Mouse (Mus musculus) 3134 (cell line): ENCODE data around the gene Lcn6.
"Not testable (repeated sequence)": the region's sequence is repeated elsewhere in the genome, so short reads cannot be mapped to it uniquely, and the experiment has no call there.

Experiments used
- DNase-seq: peaks from one replicate; pipeline ENCODE4 v3.0.0-alpha.2; 2011; ENCODE audit warnings: low spot score; ENCODE audit not compliant: insufficient read length; ENCODE audit errors: extremely low read depth

Lcn6 gene

DNA sequence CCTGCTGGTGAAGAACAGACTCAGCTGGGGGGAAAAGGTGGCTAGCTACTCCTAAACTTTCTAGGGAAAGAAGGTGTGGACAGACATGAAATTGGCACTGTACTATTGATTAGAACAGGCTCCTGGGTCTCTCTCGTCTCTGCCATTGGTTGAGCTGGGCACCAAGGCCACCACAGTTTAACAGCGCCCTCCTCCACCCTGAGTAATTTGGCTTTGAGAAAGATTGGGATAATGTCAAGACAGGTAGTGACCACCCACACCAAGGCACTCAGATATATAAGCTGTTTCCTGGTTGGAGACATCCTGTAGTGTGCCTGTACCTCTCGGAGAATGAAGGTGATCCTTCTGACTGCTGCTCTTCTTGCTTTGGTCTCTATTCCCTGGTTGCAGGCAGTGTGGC lies at the start of gene Lcn6:
Gene Lcn6 (plus strand): TSS at position 301 of the 400 bp plus-strand sequence.
- no peak for DNase-seq

DNA sequence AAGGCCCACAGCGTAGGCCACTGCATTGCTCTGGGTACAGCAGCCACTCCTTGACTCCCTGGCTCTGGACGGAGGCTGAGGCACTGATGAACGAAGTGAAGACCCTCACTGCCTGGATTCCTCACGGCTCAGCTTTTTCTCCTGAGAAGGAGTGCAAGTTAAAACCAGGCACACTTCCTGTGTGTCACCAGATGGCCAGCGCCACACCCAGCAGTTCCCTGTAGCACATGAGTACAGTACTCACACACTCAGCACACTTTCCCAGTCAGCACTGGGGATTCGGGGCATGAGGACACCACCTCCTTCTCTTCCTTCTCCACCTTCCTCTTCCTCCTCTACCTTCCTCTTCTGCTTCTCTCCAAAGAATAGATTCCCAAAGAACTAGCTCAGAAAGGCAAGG lies 48.8 kb upstream of the Lcn6 start, which contains the start of gene Fcna:
Gene Fcna (minus strand): TSS at position 220 of the 400 bp plus-strand sequence.
- no peak for DNase-seq

DNA sequence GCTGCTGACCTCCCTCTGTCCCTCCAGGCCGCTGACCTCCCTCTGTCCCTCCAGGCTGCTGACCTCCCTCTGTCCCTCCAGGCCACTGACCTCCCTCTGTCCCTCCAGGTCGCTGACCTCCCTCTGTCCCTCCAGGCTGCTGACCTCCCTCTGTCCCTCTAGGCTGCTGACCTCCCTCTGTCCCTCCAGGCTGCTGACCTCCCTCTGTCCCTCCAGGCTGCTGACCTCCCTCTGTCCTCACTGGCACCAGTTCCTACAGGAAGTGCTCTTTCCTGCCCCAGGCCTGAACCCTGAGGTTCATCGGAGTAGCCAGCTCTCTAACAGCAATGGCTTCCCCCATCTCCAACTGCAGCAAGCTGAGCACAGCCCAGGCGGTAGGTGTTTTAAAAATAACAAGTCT lies 47.8 kb upstream of the Lcn6 start:
- no peak for DNase-seq

- DNase-seq = no peak
Observed at GRCm38 (mm10) chr2:25633616-25634015, 43.0 kb upstream of the Lcn6 start.

- no peak for DNase-seq
Observed at GRCm38 (mm10) chr2:25634046-25634445, 42.5 kb upstream of the Lcn6 start.

DNA sequence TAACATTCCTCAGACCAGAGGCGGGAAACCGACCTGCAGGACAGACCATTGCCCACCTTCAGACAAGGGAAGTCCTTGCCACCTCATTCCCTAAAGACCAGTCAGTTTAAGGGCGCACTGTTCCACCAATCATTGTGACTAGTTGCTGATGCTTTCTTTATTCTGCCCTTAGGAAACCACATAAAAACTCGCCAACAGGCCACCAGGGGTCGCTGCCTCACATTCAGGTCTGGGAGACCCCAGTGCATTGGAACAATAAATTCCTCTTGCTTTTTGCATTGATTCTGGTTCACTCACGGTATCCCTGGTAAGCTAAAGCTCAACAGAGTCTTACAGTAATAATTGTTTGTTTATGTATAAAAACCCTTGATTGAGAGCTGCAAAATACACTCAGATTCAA lies 36.7 kb upstream of the Lcn6 start:
- DNase-seq = no peak

GRCm38 (mm10) chr2:25652902-25653301 lies 23.7 kb upstream of the Lcn6 start, which contains the start of gene Lcn8:
Gene Lcn8 (plus strand): TSS chr2:25653120.
- DNase-seq = no peak

DNA sequence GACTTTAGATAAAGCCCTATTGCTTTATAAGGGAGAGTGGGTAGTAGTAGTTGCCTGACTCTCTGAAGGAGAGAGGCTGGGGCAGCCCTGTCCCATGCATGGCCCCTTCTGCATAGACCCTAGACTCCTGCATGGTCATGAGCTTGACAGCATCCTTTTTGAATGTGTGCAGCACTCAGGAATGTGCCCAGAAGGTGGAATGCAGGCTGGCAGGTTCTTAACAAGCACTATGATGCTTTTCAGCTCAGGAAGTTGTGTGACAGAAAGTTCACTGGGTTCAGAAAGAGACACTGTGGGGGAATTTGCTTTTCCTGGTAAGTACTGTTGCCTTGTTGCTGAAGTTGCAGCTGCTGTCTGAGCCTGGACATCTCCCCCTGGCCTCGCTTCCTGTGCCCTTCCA lies 22.1 kb upstream of the Lcn6 start:
- DNase-seq = no peak

DNA sequence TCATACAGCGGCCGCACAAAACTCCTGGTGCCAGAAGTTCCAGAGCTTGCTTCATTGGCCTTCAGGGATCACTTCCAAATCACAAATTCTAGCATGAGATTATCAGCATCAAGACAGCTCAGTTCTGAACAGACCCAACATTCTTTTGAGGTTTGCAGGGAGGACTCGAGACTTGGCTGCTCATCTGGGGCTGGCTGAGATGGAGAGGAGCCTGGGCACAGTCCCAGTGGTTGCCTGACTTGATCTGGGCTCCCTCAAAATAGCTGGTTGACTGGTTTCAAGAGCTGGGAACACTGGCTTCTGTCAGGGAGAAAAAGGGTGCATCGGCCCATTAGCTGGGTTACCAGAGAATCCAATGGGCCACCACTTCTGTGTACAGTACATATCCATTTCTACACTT lies 19.9 kb upstream of the Lcn6 start:
- peak; percentile 48 for DNase-seq

- peak; percentile 18 for DNase-seq
Observed at GRCm38 (mm10) chr2:25657246-25657645, 19.3 kb upstream of the Lcn6 start.

DNA sequence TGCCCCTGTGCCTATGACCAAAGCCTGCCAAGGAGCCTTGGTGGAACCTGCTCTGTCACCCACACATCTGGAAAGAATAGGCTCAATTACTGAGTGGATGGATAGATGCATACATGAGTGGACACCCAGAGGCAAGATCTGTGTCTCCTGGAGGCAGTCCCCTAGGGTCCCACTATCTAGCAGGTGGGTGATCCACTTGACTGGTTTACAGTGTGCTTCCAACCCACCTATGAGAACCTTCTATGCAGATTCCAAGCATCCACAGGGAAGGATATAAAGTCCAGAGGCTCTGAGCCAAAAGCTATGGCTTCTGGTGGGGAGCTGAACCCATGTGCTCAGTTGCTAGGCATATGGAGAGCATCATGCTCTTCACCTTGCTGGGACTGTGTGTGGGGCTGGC lies 18.9 kb upstream of the Lcn6 start, which contains the start of gene Lcn5:
Gene Lcn5 (plus strand): TSS at position 301 of the 400 bp plus-strand sequence.
- DNase-seq = no peak

DNA sequence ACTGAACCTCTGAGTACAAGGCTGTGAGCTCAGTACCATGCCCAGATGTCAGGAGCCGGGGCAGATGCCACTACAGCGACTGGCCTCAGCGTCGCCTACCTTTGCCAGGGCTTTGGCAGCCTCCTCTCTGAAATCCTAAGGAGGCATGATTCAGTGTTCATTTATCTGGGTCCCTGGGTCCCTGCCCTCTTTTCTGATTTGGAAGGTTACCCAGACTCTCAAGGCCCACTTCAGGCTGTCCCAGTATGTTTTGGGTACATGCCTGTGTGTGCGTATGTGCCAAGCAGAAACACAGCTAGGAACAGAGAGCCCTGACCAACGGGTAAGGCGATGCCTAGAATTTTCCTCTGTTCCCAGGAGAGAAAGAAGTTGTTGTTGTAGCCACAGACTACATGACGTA lies 16.3 kb upstream of the Lcn6 start:
- DNase-seq = peak; percentile 44

GRCm38 (mm10) chr2:25661245-25661970 lies 15.2 kb upstream of the Lcn6 start:
- DNase-seq = peak; percentile 25

DNA sequence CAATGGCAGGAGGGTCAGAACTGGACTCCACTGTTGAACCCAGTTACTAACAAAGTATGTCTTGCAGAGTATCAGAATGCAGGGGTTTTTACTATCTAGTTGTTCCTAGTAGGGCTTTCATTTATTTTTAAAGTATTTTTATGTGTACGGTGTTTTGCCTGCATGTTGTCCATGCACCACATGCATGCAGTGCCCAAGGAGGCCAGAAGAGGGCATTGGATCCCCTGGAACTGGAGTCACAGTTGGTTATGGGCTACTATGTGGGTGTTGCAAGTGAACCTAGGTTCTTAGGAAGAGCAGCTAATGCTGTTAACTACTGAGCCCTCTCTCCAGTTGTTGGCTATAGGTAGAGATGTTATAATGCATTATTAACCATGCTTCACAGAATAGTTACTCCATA lies 13.1 kb upstream of the Lcn6 start:
- no peak for DNase-seq

- no peak for DNase-seq
Observed at GRCm38 (mm10) chr2:25664125-25664524, 12.5 kb upstream of the Lcn6 start.

GRCm38 (mm10) chr2:25666516-25666915 lies 10.1 kb upstream of the Lcn6 start:
- DNase-seq = no peak

GRCm38 (mm10) chr2:25679559-25679958 lies 3.0 kb downstream of the Lcn6 start:
- no peak for DNase-seq

GRCm38 (mm10) chr2:25682426-25682825 lies 5.8 kb downstream of the Lcn6 start, which contains the start of gene Lcn10:
Gene Lcn10 (plus strand): TSS chr2:25682726.
- no peak for DNase-seq

DNA sequence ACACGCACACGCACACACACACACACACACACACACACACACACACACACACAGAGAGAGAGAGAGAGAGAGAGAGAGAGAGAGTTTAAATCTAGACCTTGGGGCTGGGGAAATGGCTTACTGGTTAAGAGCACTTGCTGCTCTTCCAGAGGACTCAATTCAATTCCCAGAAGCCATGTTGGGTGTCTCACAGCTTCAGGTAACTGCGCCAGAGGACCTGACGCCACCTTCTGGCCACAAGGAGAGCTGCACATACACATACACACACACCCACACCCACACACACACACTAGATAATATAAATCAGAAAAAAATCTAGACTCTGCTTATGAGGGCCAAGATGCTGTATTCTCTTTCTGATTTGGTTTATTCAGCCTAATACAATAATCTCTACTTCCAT lies 10.4 kb downstream of the Lcn6 start:
- no peak for DNase-seq

DNA sequence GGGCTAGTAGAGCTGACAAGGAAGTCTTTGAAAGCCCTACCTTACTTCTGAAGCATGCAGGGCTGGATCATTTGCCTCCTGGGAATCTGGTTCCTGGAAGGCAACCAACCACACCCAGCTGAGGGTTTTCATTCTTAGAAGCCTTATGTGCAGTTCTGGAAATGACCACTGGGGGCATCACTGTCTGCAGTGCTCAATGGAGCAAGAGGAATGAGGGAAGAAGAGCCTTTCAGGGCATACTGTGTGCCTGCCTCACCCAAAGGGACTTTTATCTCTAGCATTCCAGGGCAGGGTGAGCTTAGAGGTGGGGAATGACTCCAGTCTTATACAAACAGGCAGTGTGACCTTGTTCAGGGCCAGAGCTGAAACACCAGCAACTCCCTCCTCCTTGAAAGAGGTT lies 18.0 kb downstream of the Lcn6 start:
- peak; percentile 44 for DNase-seq

DNA sequence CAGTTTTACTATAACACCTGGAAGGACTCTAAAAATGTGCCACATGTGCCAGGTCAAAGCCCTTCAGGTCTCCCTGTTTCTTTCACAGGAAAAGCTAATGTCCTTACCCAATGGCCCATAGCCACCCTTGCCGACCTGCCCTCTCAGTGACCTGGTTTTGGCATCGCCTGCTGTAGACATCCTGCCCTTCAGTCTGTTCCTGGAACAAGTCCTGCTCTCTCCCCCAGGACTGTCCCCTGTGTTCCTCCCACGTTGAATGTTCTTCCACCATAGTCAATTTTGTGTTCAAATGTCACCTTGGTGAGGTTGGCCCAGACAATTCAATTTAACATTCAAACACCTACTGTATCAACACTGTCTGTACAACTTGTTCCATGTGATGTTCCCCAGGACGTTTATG lies 20.4 kb downstream of the Lcn6 start:
- no peak for DNase-seq

DNA sequence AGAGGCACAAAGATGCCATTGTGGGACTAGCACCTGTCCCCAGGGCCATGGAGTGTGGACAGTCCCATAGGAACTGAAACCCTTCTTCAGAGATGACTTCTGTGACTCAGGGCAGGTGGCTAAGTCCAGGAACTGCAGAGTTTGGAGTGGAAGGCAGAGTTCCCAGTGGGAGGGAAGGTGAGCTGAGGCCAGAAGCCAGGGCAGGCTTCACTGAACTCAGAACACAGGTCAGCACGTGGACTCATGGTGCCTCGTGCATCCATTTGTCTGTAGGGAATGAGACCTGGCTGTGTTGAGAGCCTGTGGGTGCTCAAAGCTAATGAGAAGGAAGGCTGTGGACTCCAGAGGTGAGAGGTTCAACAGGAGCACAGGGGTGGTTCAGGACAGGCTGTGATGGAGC lies 22.1 kb downstream of the Lcn6 start:
- no peak for DNase-seq

DNA sequence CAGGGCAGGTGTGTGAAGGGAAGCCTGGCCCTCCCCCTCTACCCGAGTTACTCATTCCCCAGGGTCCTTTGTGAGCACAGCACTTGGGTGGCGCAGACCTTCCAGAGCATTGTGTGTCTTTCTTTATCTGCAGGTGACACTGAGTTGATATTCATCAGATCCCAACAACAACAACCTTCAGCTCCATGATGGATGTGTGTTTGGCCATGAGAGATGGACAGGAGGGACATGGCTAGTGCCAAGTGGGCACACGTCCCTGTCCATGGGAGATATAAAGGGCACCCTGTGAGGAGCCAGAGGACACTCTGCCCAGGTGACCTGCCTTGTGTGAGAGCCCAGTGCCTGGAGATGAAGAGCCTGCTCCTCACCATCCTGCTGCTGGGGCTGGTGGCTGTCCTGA lies 23.2 kb downstream of the Lcn6 start, which contains the start of gene Obp2a:
Gene Obp2a (plus strand): TSS at position 301 of the 400 bp plus-strand sequence.
- DNase-seq = not testable (repeated sequence)
